Mouse (Mus musculus): ENCODE measurements around the gene Vmn1r87. TPM values are rescaled to one million over a fixed set of nuclear protein-coding genes. Genes with fewer than 3 reads are reported as not detected.
"Not testable (repeated sequence)": the region's sequence is repeated elsewhere in the genome, so short reads cannot be mapped to it uniquely, and the experiment has no call there.

The Vmn1r87 gene
- total RNA-seq (2021), result not detected
- long read RNA-seq, experiment 1, result 0 reads
- long read RNA-seq, experiment 2, result 0 reads

DNA sequence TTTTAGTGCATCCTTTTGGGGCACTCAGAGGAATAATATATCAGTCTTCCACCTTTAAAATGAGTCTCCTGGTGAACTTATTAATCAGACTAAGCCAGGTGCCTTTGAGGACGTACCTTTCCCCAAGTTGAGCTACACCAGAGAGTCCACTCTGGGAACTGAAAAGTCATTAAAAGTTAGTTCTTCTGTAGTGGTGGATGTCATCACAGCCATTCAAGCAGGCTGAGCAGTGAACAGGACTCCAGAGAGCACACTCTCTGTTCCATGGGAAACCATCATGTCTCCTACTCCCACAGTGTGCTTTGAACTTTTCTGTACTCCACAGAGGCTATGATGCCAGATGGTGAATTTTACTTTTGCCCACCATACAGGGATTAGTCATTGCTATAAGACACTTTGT is at the start of gene Vmn1r87:
Gene Vmn1r87 (minus strand): TSS at position 101 of the 400 bp plus-strand sequence.
- DNase-seq (ENCODE audit: low spot score in 2 of 2), result no peak
- no peak for TF ChIP-seq CTCF (conservative IDR thresholded peaks at IDR 0.05)
- H3K27ac ChIP-seq, result no peak within 1 kb of the TSS
- no peak within 1 kb of the TSS for H3K4me3 ChIP-seq

DNA sequence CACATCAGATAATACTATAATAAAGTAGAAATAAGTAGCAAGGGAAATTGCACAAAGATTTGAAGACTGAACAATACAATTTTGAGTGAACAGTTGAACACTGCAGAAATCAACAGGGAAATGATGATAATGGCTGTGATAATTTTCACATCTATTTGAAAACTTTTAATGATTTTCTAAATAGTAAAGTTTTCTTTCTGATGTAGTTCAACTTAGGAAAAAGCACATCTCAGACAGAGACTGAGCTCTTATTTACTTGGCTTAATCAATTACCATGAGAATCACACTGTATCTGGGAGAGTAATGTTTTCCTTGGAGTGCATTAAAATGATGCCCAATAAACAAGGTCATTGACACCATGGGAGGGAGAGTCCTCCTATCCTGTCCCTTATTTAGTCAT is 19.3 kb upstream of the Vmn1r87 start, which contains the start of gene Vmn1r88:
Gene Vmn1r88 (plus strand): TSS at position 301 of the 400 bp plus-strand sequence.
- no peak for TF ChIP-seq CTCF (conservative IDR thresholded peaks at IDR 0.05)
- Histone ChIP-seq H3K27ac (no peak within 1 kb of the TSS), H3K4me3 (no peak within 1 kb of the TSS)
- DNase-seq (ENCODE audit: low spot score in 2 of 2), result no peak

- Histone ChIP-seq H3K4me3 (no peak overlapping the region), H3K27ac (no peak overlapping the region)
- no peak for TF ChIP-seq CTCF (conservative IDR thresholded peaks at IDR 0.05)
- DNase-seq (ENCODE audit: low spot score in 2 of 2), result no peak
These were observed 2.6 kb downstream of the Vmn1r87 start for GRCm38 (mm10) chr7:13137340-13137739.

- H3K4me3 ChIP-seq, result no peak overlapping the region
- H3K27ac ChIP-seq, result no peak overlapping the region
- no peak for DNase-seq (ENCODE audit: low spot score in 2 of 2)
- no peak for TF ChIP-seq CTCF (conservative IDR thresholded peaks at IDR 0.05)
These were observed 8.1 kb downstream of the Vmn1r87 start for GRCm38 (mm10) chr7:13131856-13132255.

DNA sequence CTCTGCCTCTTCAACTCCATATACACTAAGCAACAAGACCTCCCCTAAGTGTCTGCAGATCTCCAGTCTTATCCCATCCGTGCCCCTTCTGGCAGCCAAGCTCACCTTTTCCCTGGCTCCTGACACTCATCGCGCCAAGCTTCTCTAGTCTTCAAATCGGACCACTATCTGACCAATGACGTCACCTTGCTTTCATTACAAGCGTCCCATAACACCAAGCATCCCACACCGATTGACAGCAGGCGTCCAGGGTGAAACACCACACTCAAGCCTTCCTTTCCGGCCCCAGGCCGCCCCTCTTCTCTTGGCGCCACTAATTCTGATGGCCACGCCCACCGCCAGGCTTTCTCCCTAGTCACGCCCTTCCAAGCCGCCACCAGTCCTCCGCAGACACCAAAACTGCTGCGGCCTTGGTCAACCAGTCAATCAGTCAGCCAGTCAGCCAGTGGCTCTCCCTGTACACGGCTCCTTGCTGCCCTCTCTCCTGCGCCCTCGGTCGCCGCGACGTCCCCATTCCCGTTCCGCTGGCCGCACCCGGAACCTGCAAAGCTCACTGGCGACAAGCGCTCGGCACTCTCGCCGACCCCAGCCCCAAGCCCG is 16.3 kb downstream of the Vmn1r87 start:
- not testable (repeated sequence) for DNase-seq (ENCODE audit: low spot score in 2 of 2); H3K4me3 ChIP-seq; H3K27ac ChIP-seq

DNA sequence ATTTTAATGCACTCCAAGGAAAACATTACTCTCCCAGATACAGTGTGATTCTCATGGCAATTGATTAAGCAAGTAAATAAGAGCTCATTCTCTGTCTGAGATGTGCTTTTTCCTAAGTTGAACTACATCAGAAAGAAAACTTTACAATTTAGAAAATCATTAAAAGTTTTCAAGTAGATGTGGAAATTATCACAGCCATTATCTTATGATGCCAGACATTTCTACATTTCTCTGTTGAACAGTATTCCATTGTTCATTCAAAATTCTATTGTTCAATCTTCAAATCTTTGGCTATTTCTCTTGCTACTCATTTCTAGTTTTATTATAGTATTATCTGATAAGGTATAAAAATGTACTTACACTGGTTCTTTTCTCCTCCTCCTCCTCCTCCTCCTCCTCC is 20.1 kb downstream of the Vmn1r87 start, which contains the start of gene Vmn1r86:
Gene Vmn1r86 (minus strand): TSS at position 101 of the 400 bp plus-strand sequence.
- DNase-seq (ENCODE audit: low spot score in 2 of 2), result no peak
- H3K27ac ChIP-seq, result no peak within 1 kb of the TSS
- no peak within 1 kb of the TSS for H3K4me3 ChIP-seq
- no peak for TF ChIP-seq CTCF (conservative IDR thresholded peaks at IDR 0.05)

DNA sequence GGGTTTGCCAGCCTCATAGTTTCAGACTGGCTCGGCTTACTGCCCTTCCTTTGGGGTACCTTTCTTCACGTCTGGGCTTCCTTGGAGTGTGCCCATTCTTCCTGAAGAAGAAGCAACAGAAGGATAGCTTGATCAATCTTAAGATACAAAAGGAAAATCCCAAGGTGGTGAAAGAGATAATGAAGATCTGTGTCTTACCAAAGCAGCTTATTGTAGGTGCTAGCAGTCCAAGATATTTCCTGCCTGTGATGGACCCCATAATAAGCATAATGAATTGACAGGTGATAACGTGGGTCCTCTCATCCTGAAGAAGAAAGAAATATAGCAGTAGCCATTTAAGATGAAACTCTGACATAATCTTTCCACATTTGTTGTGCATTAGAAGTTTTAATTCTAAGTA is 44.9 kb downstream of the Vmn1r87 start, which contains the start of gene Vmn1r85:
Gene Vmn1r85 (minus strand): TSS at position 101 of the 400 bp plus-strand sequence.
- DNase-seq (ENCODE audit: low spot score in 2 of 2), result no peak
- TF ChIP-seq CTCF (conservative IDR thresholded peaks at IDR 0.05), result no peak
- no peak within 1 kb of the TSS for H3K27ac ChIP-seq
- no peak within 1 kb of the TSS for H3K4me3 ChIP-seq

Other genes starting within 250 kb of the Vmn1r87 start
- 10 to 100 TPM; 13.9 to 17.7 TPM for gene Zscan22, start 242.3 kb downstream of the Vmn1r87 start, total RNA-seq (2021)
- 100 to 1,000 TPM; 401 to 427 TPM for gene Rps5, start 217.9 kb downstream of the Vmn1r87 start, total RNA-seq (2021)
- gene Rnf225, start 212.7 kb downstream of the Vmn1r87 start, total RNA-seq (2021), result 1 to 10 TPM in 1 of 2 experiments, under 1 TPM in 1; 0.64 to 1.2 TPM
- gene Zfp324, start 174.3 kb downstream of the Vmn1r87 start, total RNA-seq (2021), result 10 to 100 TPM; 11.0 to 11.4 TPM
- gene Zfp446, start 162.3 kb downstream of the Vmn1r87 start, total RNA-seq (2021), result 10 to 100 TPM in 1 of 2 experiments, 1 to 10 TPM in 1; 8.7 to 11.5 TPM
- under 1 TPM; 0.15 to 0.22 TPM for gene Slc27a5, start 142.0 kb downstream of the Vmn1r87 start, total RNA-seq (2021)
- 100 to 1,000 TPM; 238 to 253 TPM for gene Trim28, start 141.0 kb downstream of the Vmn1r87 start, total RNA-seq (2021)
- gene Zbtb45, start 130.1 kb downstream of the Vmn1r87 start, total RNA-seq (2021), result 10 to 100 TPM; 32.9 to 34.8 TPM
- gene Chmp2a, start 105.3 kb downstream of the Vmn1r87 start, total RNA-seq (2021), result 100 to 1,000 TPM; 133 to 141 TPM
- 100 to 1,000 TPM; 190 to 199 TPM for gene Ube2m, start 101.9 kb downstream of the Vmn1r87 start, total RNA-seq (2021)
- gene Mzf1, start 85.4 kb downstream of the Vmn1r87 start, total RNA-seq (2021), result 10 to 100 TPM; 15.7 to 17.8 TPM
- not detected for gene Vmn1r85, start 45.0 kb downstream of the Vmn1r87 start, total RNA-seq (2021)
- not detected for gene Vmn1r86, start 20.2 kb downstream of the Vmn1r87 start, total RNA-seq (2021)
- under 1 TPM; 0.15 to 0.17 TPM for gene Vmn1r88, start 19.4 kb upstream of the Vmn1r87 start, total RNA-seq (2021)
- not detected for gene Vmn1r89, start 72.9 kb upstream of the Vmn1r87 start, total RNA-seq (2021)
- gene Lig1, start 137.1 kb upstream of the Vmn1r87 start, total RNA-seq (2021), result 1 to 10 TPM; 6.3 to 9.1 TPM
- 10 to 100 TPM; 16.4 to 16.7 TPM for gene Zswim9, start 138.6 kb upstream of the Vmn1r87 start, total RNA-seq (2021)
- under 1 TPM in 1 of 2 experiments, not detected in 1; 0.44 TPM for gene Pla2g4c, start 184.5 kb upstream of the Vmn1r87 start, total RNA-seq (2021)